Mouse (Mus musculus) mouse embryonic stem cell (cell line): ENCODE data around the gene Fgf2.

Source experiments
- in situ Hi-C, 2 experiments: fragments of 300-500 bp; cut with MboI; formaldehyde crosslinking; loops; 1 replicate in 1 of 2; 3 replicates in 1 of 2; pipeline ENCODE4 v1.14.3; 2019 to 2020; ENCODE audit warnings: low sequenced_read_pairs in 2 of 2, low pct_unique_long_range_greater_than_20kb in 1 of 2, mixed read lengths in 1 of 2; ENCODE audit not compliant: unreplicated experiment in 1 of 2

The Fgf2 gene

DNA sequence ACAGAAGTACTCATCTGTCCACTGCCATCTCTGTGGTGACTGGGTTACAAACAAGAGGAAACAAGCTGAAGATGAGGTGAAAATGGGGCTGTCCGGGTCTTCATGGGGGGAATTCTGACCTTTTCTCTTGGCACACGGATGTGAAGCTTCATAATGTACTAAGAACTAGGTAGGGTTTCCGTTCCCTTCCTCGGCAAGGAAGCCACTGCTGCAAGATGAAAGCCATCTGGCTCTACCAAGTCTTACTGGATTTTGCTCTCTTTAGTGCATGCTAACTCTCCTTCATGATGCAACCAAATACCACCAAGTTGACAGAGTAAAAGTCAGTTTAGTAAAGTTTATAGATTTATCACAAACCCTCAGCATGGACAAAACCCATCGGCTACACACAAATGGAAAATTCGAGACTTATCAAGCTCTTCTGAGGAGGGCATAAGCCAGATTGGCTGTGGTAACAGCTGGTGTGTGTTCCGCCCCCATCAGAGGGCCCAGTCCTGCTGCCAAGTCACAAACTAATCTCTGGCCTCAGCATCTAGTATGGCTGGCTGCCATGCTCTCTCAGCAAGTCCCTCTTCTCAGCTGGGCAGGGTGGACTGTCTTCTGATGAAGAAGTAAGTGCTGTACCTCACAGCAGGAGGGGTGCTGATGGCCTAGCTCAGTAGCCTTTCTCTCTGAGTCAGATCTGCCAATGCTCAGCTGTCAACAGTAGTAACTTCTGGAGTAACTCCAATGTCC lies 50.7 kb downstream of the Fgf2 start:
- in situ Hi-C loops = no loop called here

DNA sequence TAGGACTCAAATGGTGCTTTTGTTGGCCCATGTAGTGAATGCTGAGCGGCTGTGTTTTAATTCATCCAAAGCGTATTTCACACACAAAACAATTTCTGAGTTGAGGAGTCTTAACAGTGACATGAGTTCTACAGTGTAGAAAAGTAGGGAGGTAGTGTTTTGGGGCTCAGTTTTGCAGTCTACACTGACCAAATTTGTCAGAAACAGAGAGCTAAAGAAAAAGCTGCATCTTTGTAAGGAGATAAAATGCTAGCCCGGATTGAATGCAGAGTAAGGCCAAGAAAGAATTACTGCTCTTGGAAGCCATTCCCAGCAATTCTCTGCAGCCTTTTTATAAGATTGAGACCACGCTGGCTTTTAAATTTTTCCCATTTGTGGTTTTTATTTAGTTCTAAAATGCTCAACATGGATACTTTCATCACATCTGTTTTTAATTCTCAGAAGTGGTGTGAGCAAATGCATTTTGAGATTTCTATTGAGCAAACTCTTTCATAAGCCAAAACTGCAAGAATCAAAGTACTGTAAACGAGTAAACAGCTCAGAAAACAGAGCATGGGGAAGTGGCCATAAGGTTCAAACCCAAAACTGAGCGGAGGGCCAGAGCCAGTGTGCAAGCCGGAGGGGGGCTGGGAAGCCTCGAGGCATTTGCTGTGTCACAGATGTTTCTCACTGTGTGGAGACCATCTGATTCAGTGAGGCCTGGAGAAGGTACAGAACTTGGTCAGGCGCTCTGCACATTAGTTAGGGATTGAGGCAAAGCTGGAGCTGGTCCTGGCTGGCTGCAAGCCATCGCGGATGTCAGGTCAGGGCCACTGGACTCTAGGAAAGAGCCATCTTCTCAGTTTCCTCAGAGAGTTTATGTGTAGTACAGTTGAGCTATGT lies 53.8 kb downstream of the Fgf2 start:
- in situ Hi-C loops = no loop called here

DNA sequence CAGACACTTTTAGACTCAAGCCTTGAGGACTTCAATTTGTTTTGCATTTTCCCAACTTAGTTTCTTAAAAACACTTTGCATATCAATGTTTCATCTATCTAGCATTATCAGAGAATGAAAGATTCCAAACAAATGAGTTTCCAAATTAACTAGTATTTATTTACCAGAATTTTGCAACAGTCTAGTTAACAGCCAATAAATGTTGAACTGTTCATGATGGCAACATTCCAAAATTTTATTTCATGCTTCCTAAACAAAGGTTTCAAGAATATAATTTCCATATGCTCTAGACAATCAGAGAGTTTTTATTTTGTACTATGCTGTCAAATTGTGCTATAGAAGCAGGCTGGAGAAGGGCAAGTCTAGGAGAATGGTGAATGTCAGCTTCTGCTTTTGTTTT lies 59.5 kb downstream of the Fgf2 start:
- in situ Hi-C loops = no loop called here

DNA sequence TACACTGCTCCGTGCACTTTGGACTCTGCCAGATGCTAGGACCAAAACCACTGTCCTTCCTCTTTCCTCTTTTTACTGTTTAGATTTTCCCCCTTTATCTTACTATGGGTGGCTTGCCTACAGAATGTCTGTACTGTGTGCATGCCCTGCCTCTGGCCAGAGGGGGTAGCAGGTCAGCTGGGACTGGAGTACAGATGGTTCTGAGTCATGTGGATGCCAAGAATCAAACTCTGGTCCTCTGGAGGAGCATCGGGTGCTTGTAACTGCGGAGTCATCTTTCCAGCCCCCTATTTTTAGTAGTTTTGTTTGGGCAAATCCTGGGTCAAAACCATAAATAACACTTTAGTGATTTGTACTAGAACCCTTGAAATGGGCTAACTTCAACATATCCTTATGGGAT lies 65.3 kb downstream of the Fgf2 start:
- in situ Hi-C loops = loop anchor here (5.0 to 10.0 kb wide), 2 partner anchors 76 to 79 kb away; no protein-coding TSS in a partner anchor

DNA sequence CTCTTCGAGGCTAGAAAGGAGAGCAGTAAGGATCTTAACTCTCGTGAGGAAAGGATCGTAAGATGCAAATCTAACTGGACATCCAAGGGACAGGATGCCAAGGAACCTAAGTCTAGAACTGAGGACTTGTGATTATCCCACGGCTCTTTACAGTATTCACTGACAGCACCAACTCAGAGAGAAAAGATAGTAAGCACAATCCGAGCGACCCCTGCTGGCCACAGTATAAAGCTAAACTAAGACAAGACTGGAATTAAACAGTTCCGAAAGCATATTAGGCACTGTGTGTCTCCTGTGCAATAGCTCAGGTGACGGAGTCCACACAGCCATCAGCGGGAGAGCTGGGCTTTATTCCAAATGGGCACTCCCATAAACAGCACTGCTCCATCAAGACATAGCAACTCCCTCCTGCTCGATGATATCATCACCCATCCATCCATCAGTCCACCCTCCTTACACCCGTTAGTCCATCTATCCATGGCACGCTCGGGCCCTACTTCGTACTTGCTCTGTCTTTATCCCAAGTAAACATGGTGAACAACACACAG lies 66.3 kb downstream of the Fgf2 start:
- in situ Hi-C loops = loop anchor here (5.0 to 10.0 kb wide), 2 partner anchors 77 to 80 kb away; no protein-coding TSS in a partner anchor

DNA sequence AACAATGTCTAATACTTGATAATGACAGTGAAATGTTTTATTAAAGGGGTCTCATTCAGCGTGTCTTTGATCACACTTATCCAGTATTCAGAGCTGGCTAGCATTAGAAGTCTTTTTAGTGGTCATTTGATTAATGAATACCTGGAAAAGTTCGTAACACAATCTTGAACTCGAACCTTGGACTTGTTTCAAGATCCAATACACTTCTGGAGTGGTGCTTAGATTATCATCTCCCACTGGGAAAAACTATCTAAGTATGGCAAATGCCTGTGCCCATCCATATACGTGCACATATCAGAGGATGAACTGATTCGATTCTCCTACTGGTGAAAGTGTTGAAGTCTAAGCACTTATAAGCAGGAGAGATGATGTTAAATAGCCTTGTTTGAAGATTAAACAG lies 70.2 kb downstream of the Fgf2 start:
- in situ Hi-C loops = loop anchor here in 1 of 2 experiments (10.0 kb wide), 1 partner anchor 84 kb away; no protein-coding TSS in a partner anchor

DNA sequence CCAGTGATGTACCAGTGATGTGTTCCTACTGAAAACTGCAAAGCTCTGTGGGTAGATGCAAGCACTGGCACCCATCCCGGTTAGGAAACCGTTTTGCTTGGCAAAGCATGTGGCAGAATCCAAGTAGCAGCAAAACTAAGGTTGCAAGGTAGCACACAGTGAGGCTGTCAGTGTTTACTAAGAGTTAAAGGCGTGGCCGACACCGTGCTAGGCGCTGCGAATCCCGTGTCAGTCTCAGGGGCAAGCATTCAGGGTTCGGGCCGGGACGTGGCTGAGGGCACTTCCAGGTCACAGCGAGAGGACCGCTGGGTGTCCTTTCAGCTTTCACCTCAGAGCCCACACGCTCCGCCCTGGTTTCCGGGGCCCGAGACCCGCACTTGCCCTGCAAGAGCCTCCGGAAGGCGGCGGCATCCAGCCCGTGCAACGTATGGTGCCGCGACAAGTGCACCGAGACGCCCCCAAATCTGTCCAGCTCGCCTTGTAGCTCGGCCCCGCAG lies 70.9 kb downstream of the Fgf2 start:
- in situ Hi-C loops = loop anchor here in 1 of 2 experiments (10.0 kb wide), 1 partner anchor 84 kb away; no protein-coding TSS in a partner anchor

DNA sequence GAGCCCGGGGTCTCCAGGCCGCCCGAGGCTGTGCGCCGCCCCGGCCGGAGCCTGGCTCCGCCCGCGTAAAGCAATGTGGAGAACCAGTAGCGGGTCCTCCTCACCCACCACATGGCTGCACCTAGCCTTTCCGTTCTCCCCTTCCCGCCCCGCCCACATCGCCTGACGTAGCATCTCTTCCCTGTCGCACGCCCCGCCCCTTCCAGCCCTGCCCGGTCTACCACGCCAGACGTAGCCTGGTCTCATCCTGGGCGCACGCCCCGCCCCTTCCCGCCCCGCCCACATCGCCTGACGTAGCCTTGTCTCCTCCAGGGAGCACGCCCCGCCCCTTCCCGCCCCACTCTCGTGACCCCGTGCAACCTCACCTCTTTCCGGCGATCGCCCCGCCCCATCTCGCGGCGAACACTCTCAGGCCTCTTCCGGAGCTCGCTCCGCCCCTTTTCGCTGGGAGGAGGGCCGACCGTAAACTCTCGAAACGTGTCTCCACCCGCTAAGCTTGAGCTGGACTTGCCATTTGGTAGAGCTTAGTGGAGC lies 71.4 kb downstream of the Fgf2 start, which contains the start of gene Spata5:
TSS of gene Spata5 (plus strand) at position 439 of the 534 bp plus-strand sequence.
- in situ Hi-C loops = loop anchor here in 1 of 2 experiments (10.0 kb wide), 1 partner anchor 85 kb away; no protein-coding TSS in a partner anchor

DNA sequence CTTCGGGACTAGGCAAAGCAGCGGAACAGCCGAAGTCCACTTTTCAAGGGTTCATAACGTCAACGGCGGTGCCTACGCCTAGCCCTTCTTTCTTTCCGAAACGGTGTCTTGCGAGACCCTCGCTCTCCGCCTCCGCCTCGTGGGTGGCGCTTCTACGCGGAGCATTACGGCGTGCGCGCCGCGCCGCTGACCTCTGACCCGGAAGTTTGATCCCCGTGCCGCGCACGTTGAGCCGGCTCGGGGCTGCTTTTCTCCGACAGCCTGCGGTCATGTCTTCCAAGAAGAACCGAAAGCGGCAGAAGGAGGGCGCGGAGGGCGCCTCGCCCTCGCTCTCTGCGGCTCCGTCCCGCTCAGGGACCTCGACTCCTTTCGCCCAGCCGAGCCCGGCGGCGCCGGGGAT lies 71.9 kb downstream of the Fgf2 start, which contains the start of gene Nudt6:
TSS of gene Nudt6 (minus strand) at position 140 of the 400 bp plus-strand sequence.
- in situ Hi-C loops = no loop called here

DNA sequence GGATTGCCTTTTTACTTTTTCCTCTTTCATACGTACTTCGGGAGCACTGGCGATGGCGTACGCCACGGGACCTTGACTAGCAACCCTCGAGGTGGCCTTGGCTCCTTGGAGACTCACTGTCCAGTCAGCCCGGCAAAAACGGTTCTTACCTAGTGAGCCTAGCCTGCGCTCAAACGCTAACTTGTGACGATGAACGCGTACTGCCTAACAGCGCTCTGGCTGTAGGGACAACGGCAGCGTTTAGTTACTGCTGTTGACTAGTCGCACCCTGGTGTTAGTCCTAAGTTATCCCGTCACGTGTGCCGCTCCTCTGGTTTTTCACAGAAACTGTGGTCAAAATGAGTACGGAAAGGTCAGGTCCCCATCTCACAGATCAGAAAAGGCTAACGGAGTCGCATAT lies 72.5 kb downstream of the Fgf2 start:
- in situ Hi-C loops = no loop called here

DNA sequence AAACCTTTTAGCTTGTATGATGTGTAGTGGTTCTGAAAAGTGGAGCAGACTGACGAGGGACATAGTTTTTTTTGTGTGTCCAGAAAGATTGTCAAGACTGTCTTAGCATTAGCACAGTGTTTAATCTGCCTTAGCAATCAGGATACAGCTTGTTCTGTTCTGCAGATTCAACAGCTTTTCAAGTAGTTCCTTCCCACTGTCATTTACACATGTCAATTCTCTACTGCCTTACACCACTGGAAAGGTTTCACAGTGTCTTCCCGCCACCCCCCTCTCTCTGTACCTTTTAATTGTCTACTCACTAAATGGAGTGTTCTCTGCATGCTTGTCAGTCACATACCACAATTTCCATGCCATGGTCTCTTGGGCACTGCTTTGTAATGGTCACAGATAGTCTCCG lies 73.0 kb downstream of the Fgf2 start:
- in situ Hi-C loops = no loop called here

DNA sequence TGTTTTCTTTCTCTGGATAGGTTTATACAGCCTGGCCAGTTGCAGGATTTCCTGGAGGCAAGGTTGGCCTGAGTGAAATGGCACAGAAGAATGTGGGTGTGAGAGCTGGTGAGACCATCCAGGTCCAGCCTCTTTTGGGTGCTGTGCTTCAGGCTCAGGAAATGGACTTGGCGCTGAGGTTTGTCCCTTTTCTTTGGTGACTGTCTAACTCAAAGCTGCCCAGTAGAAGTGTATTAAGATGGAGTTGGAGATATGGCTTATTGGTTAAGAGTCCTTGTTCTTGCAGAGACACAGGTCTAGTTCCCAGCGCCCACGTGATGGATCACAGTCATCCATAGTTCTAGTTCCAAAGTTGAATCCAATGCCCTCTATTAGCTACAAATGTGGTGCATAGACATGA lies 77.9 kb downstream of the Fgf2 start:
- in situ Hi-C loops = no loop called here

DNA sequence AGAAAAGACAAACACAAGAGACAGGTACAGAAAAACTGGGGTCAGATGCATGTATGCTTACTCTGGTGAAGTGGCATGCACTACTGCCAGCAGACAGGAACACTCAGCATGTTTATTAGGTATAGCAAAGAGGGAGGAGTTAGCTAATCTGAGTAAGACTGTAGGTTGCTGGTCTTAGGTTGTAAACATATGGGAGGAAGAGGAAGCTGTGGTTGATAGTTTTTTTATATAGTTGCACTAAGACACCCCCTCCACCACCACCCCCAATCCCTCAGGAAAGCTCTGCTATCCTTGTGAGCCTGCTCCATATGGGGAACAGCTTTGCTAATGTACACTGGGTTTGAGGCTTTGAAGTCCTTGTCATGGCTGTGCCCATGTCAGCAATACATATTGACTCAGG lies 82.2 kb downstream of the Fgf2 start:
- in situ Hi-C loops = no loop called here

DNA sequence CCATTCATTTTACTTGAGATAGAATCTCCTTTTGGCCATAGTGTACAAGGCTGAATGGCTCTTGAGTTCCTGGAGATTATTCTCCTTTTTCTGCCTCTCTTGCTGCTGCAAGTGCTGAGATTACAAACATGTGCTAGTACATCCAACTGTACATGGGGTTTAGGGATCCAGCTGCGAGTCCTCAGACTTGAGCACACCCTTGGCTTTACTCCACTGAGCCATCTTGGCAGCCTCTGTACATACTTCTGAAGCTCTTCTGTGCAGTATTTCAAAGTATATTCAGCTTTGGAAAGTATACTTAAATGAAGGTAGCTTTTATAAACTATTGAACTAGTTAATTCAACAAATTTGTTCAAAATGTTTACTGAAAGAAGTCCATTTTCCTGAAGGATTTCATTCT lies 91.6 kb downstream of the Fgf2 start:
- in situ Hi-C loops = no loop called here

DNA sequence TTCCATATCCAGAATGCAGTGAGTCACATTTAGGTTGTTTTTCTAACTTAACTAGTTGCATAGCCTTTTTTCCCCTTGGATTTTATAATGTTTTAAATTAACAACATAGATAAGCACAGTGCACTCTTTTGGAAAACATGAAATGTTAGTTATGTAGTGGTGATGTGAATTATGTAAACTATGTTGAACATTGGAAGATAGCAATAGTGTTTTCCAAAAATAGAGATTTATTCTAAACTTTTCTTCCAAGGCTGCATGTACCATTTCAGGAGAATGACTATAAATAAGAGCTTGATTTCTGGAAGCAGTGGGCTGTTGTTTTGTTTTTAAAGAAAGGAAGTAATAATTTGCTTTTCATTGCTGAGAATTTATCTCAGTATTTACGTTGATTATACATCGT lies 95.3 kb downstream of the Fgf2 start:
- in situ Hi-C loops = no loop called here

DNA sequence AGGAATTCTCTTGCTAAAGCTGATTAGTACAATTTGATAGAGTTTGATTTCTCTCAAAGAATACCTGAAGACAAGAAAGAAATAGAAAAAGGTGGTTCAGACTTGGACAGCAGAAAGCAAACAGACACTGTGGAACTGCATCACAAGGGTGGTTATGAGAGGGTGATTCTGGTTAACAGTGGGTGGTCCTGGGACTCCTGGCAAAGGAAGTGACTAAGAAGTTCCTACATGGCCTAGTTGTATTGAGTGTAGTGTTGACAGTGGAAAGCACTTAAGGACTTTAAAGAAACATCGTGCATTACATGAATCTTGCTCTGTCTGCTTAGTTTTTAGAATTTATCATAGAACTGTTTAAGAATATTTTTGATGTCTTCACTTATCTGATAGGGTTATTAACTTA lies 107.8 kb downstream of the Fgf2 start:
- in situ Hi-C loops = no loop called here
